Mouse (Mus musculus): ENCODE data around the gene Slc52a3. TPM values are rescaled to one million over a fixed set of nuclear protein-coding genes. Genes with fewer than 3 reads are reported as not detected.

Slc52a3 gene
- polyA plus RNA-seq, 1 experiment from 2014 or later, result 2.7 TPM

GRCm38 (mm10) chr2:151967176-151967750, 29.0 kb upstream of the Slc52a3 start:
- Histone ChIP-seq H3K27me3 (no peaks in the 10 kb centered on the region), H3K4me1 (peaks cover 38% of the 10 kb centered on the region), H3K9me3 (no peaks in the 10 kb centered on the region), H3K4me3 (no peak overlapping the region), H3K9ac (no peak overlapping the region), H3K4me2 (no peak overlapping the region), H3K36me3 (peaks cover 18% of the 10 kb centered on the region; the same call in 1 of the 2 replicates), H3K27ac (no peak overlapping the region)
- WGBS, result 41% methylated on average over 9 of the region's 9 CpGs
- ATAC-seq (ENCODE audit: borderline replicate concordance, extremely low read depth, low FRiP score, low TSS enrichment), result no peak

- Histone ChIP-seq H3K36me3 (peaks cover 18% of the 10 kb centered on the region; the same call in 1 of the 2 replicates), H3K27me3 (no peaks in the 10 kb centered on the region), H3K9ac (no peak overlapping the region), H3K4me2 (no peak overlapping the region), H3K4me3 (no peak overlapping the region), H3K27ac (no peak overlapping the region), H3K4me1 (peaks cover 39% of the 10 kb centered on the region), H3K9me3 (no peaks in the 10 kb centered on the region)
- WGBS, result 68% methylated on average over 2 of the region's 2 CpGs
- no peak for ATAC-seq (ENCODE audit: borderline replicate concordance, extremely low read depth, low FRiP score, low TSS enrichment)
These were observed 28.5 kb upstream of the Slc52a3 start for GRCm38 (mm10) chr2:151967792-151968191.

- no peak for ATAC-seq (ENCODE audit: borderline replicate concordance, extremely low read depth, low FRiP score, low TSS enrichment)
- WGBS, result 76% methylated on average over 8 of the region's 8 CpGs
- H3K9me3 ChIP-seq, result no peaks in the 10 kb centered on the region
- no peak overlapping the region for H3K4me3 ChIP-seq
- H3K27me3 ChIP-seq, result no peaks in the 10 kb centered on the region
- no peak overlapping the region for H3K27ac ChIP-seq
- no peak overlapping the region for H3K4me2 ChIP-seq
- peaks cover 41% of the 10 kb centered on the region for H3K4me1 ChIP-seq
- no peak overlapping the region for H3K9ac ChIP-seq
- H3K36me3 ChIP-seq, result peaks cover 18% of the 10 kb centered on the region; the same call in 1 of the 2 replicates
These were observed 27.9 kb upstream of the Slc52a3 start for GRCm38 (mm10) chr2:151968451-151968850.

GRCm38 (mm10) chr2:151968986-151969385, 27.3 kb upstream of the Slc52a3 start:
- Histone ChIP-seq H3K4me3 (no peak overlapping the region), H3K27me3 (no peaks in the 10 kb centered on the region), H3K4me2 (no peak overlapping the region), H3K27ac (no peak overlapping the region), H3K9me3 (no peaks in the 10 kb centered on the region), H3K9ac (no peak overlapping the region), H3K36me3 (peaks cover 18% of the 10 kb centered on the region; the same call in 1 of the 2 replicates), H3K4me1 (peaks cover 44% of the 10 kb centered on the region)
- 83% methylated on average over 7 of the region's 7 CpGs for WGBS
- no peak for ATAC-seq (ENCODE audit: borderline replicate concordance, extremely low read depth, low FRiP score, low TSS enrichment)

- no peaks in the 10 kb centered on the region for H3K9me3 ChIP-seq
- H3K27me3 ChIP-seq, result no peaks in the 10 kb centered on the region
- H3K4me1 ChIP-seq, result peaks cover 48% of the 10 kb centered on the region
- H3K9ac ChIP-seq, result no peak overlapping the region
- WGBS, result 87% methylated on average over 6 of the region's 6 CpGs
- H3K4me3 ChIP-seq, result no peak overlapping the region
- H3K36me3 ChIP-seq, result peaks cover 18% of the 10 kb centered on the region; the same call in 1 of the 2 replicates
- ATAC-seq (ENCODE audit: borderline replicate concordance, extremely low read depth, low FRiP score, low TSS enrichment), result no peak
- no peak overlapping the region for H3K4me2 ChIP-seq
- H3K27ac ChIP-seq, result no peak overlapping the region
These were observed 26.9 kb upstream of the Slc52a3 start for GRCm38 (mm10) chr2:151969396-151969795.

- Histone ChIP-seq H3K27ac (peak overlapping the region; percentile 73), H3K9me3 (no peaks in the 10 kb centered on the region), H3K4me3 (peak overlapping the region; percentile 26), H3K9ac (peak overlapping the region; percentile 30; the same call in 1 of the 2 replicates), H3K4me2 (peak overlapping the region; percentile 64), H3K4me1 (peaks cover 53% of the 10 kb centered on the region), H3K27me3 (no peaks in the 10 kb centered on the region), H3K36me3 (peaks cover 18% of the 10 kb centered on the region; the same call in 1 of the 2 replicates)
- WGBS, result 45% methylated on average over 53 of the region's 53 CpGs
- ATAC-seq (ENCODE audit: borderline replicate concordance, extremely low read depth, low FRiP score, low TSS enrichment), result peak; percentile 85
These were observed 25.8 kb upstream of the Slc52a3 start for GRCm38 (mm10) chr2:151970191-151971172.

GRCm38 (mm10) chr2:151971748-151972147, 24.6 kb upstream of the Slc52a3 start:
- 70% methylated on average over 5 of the region's 5 CpGs for WGBS
- H3K27me3 ChIP-seq, result no peaks in the 10 kb centered on the region
- H3K4me1 ChIP-seq, result peaks cover 64% of the 10 kb centered on the region
- no peaks in the 10 kb centered on the region for H3K9me3 ChIP-seq
- H3K4me3 ChIP-seq, result no peak overlapping the region
- no peak for ATAC-seq (ENCODE audit: borderline replicate concordance, extremely low read depth, low FRiP score, low TSS enrichment)
- peaks cover 18% of the 10 kb centered on the region; the same call in 1 of the 2 replicates for H3K36me3 ChIP-seq
- H3K27ac ChIP-seq, result no peak overlapping the region
- H3K4me2 ChIP-seq, result no peak overlapping the region; the same call in 1 of the 2 replicates
- no peak overlapping the region for H3K9ac ChIP-seq

- 26% methylated on average over 23 of the region's 23 CpGs for WGBS
- no peak for ATAC-seq (ENCODE audit: borderline replicate concordance, extremely low read depth, low FRiP score, low TSS enrichment)
- Histone ChIP-seq H3K9ac (no peak overlapping the region), H3K9me3 (no peaks in the 10 kb centered on the region), H3K27ac (peak overlapping the region; percentile 53), H3K4me3 (peak overlapping the region; percentile 35), H3K27me3 (no peaks in the 10 kb centered on the region), H3K36me3 (peaks cover 18% of the 10 kb centered on the region; the same call in 1 of the 2 replicates), H3K4me2 (peak overlapping the region; percentile 58), H3K4me1 (peaks cover 76% of the 10 kb centered on the region)
These were observed 23.3 kb upstream of the Slc52a3 start for GRCm38 (mm10) chr2:151972880-151973594.

GRCm38 (mm10) chr2:151973595-151974562, 22.4 kb upstream of the Slc52a3 start:
- WGBS, result 16% methylated on average over 36 of the region's 36 CpGs
- Histone ChIP-seq H3K4me2 (peak overlapping the region; percentile 58), H3K9me3 (no peaks in the 10 kb centered on the region), H3K4me1 (peaks cover 85% of the 10 kb centered on the region), H3K27ac (peak overlapping the region; percentile 53), H3K4me3 (peak overlapping the region; percentile 35), H3K27me3 (no peaks in the 10 kb centered on the region), H3K9ac (no peak overlapping the region), H3K36me3 (peaks cover 15% of the 10 kb centered on the region; the same call in 1 of the 2 replicates)
- ATAC-seq (ENCODE audit: borderline replicate concordance, extremely low read depth, low FRiP score, low TSS enrichment), result peak; percentile 9; the same call in 1 of the 2 replicates

GRCm38 (mm10) chr2:151975295-151975694, 21.0 kb upstream of the Slc52a3 start:
- Histone ChIP-seq H3K9ac (no peak overlapping the region), H3K4me2 (no peak overlapping the region), H3K4me3 (no peak overlapping the region), H3K4me1 (peaks cover 83% of the 10 kb centered on the region), H3K27me3 (no peaks in the 10 kb centered on the region), H3K27ac (no peak overlapping the region), H3K36me3 (peaks cover under 1% of the 10 kb centered on the region; the same call in 1 of the 2 replicates), H3K9me3 (no peaks in the 10 kb centered on the region)
- WGBS, result 81% methylated on average over 5 of the region's 5 CpGs
- no peak for ATAC-seq (ENCODE audit: borderline replicate concordance, extremely low read depth, low FRiP score, low TSS enrichment)
